Mouse (Mus musculus) left cerebral cortex, postnatal 14 days (tissue): ENCODE measurements around the gene Rgs19. TPM values are rescaled to one million over a fixed set of nuclear protein-coding genes. Genes with fewer than 3 reads are reported as not detected.

ENCODE experiments used
- DNase-seq, 2 experiments: peaks; one replicate each; pipeline ENCODE4 v3.0.0; 2021 to 2022; ENCODE audit warnings: low spot score in 2 of 2, mixed read lengths in 1 of 2
- intact Hi-C: fragments of 180-260 bp; cut with DNase I; formaldehyde crosslinking; loops from one replicate; pipeline ENCODE4 v1.15.1; 2025
- total RNA-seq, 2 experiments: library from RNA; stranded (reverse); gene quantifications; 2 replicates each; pipeline ENCODE4 v1.2.3; 2021

The Rgs19 gene
- total RNA-seq, 2 experiments from 2014 or later: 39.6 to 42.3 TPM

DNA sequence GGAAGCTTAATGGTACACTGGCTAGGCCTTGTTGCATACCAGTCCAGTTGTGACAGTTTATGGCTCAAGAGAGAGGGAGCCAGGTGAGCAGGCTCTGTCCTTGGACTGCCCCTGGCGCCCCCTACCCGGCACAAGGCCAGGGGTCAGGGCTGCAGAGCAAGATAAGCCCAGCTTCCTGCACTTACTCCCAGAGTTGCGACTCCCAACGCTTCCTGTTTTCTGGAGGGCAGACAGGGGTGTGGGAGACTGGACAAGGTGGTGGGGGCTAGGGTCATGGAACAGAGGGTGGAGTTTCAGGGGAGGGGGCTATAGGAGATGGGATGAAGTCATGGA, 30.5 kb downstream of the Rgs19 start:
- no peak for DNase-seq
- intact Hi-C loops: no loop called here

DNA sequence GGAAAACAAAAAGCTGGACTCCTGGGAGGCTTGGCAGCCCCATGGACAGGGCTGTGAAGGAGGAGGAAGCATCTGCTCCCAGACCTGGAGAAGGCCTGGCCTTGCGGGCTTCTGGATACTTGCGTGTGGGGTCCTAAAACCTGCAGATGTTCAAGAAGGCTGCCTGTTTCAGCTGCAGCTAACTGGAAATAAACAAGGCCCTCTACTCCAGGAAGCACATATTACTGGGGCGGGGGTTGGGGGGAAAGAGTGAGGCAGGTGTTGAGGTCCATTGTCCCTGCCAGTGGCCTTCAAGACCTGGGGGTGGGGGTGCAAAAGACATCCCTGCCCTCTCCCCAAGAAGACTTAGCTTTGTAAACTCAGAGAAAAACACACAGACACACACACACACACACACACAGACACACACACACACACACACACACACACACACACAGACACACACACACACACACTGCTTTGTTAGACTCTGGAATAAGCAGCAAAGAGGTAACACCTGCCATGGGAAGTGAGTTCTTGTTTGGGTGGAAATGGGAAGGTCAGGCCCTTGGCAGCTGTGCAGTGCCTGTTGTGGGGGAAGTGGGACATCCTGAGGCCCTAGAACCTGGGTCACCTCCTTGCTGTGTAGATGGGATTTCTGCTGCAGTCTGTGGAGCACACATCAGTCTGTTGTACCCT, 31.0 kb downstream of the Rgs19 start:
- DNase-seq: no peak
- intact Hi-C loops: no loop called here

GRCm38 (mm10) chr2:181659609-181660055, 34.1 kb downstream of the Rgs19 start:
- DNase-seq: peak; percentile 79 to 94
- intact Hi-C loops: loop anchor here (1.0 kb wide), 1 partner anchor 20 kb away; no protein-coding TSS in a partner anchor

GRCm38 (mm10) chr2:181658930-181659555, 34.7 kb downstream of the Rgs19 start:
- intact Hi-C loops: loop anchor here (1.0 kb wide), 1 partner anchor 20 kb away; no protein-coding TSS in a partner anchor
- peak; percentile 57 to 89 for DNase-seq

GRCm38 (mm10) chr2:181658528-181658927, 35.2 kb downstream of the Rgs19 start:
- intact Hi-C loops: no loop called here

GRCm38 (mm10) chr2:181657441-181657840, 36.3 kb downstream of the Rgs19 start:
- no peak for DNase-seq
- intact Hi-C loops: no loop called here

More at GRCm38 (mm10) chr2:181658528-181658927, 35.2 kb downstream of the Rgs19 start:
- DNase-seq: no peak

DNA sequence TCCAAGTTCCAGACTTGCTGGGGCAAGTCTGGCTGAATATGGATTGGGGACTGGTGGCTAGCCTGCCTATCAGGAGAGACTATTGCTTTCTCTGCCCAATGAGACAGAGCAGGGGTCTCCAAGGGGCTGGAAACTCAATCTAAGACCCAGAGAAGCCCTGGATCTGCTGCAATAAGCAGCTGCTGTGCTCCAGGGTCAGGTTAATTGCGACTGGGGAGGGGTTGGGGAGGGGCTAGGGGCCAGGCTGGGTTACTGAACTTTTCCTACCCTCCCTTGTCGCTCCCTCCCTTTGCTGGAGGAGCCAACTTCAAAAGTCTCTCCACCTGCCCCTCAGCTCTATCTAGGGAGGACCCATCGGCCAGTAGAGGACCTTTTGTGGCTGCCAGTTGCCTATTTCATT, 37.0 kb downstream of the Rgs19 start, which contains the start of gene Gm29797:
TSS of gene Gm29797 (plus strand) at position 301 of the 400 bp plus-strand sequence.
- no peak for DNase-seq
- intact Hi-C loops: no loop called here

GRCm38 (mm10) chr2:181653523-181653922, 40.3 kb downstream of the Rgs19 start:
- no peak for DNase-seq
- intact Hi-C loops: no loop called here

DNA sequence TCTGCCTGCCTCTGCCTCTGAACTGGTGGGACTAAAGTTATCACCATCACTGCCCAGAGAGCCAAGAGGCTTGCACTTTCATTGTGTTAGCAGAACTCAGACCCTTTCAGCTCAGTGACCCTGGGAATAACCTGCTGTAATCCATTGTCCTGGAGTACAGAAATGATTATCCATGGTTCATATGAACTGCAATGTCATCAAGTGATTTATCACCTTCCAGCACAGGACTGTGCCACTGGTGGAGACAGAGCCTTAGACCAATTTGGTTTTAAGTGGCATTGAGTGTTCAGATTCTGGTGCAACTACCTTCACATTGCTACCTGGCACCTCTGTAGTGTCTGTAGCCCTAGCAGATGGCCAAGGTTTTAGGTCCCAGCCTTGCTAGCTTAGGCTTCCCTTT, 40.7 kb downstream of the Rgs19 start:
- DNase-seq: no peak
- intact Hi-C loops: no loop called here

DNA sequence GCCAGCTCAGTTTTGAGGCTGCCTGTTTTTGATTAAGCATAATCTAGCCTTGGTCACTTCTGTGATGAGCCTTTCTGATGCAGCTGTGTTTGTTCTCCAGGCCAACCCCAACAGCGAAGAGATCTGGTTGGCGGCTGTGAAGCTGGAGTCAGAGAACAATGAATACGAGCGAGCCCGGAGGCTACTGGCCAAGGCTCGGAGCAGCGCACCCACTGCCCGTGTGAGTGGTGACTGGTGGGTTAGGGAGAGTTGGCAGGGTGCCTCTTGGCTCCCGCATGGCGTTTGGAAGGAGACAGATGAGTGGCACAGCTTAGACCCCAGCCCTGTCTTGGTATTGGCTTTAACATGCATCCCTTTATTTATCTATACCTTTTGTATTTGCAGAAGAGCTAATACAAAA, 44.9 kb downstream of the Rgs19 start:
- DNase-seq: no peak
- intact Hi-C loops: no loop called here

DNA sequence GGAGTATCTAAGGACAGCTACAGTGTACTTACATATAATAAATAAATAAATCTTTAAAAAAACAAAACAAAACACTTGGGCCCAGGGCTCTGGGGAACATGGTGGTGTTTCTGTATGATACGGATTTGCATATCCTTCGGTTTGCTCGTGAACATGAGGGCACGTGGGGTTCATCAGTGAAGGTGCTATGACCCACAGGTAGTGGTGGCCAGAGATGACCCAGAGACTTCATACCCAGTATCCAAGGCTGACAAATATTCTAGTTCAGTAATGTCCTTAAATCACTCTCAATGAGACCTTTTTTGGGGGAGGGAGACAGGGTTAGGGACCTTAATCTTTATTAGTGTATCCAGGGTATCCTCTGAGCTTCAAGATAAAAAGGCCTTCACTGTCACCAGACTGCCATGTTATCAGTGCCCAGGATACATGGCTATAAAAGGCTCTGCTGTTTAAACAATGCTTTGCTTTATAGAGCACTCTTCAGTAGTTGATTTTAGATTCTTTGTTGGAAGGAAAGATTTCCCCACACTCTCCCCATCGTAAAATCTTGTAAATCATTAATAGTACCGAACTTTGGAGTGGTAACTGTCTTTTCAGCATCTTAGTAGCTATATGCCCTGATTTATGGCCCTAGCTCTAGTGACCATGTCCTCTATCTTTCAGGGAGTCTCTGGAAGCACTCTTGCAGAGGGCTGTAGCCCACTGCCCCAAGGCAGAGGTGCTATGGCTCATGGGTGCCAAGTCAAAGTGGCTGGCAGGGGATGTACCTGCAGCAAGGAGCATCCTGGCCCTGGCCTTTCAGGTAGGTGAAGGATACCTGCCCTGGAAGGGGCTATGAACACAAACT, 46.9 kb downstream of the Rgs19 start:
- no peak for DNase-seq
- intact Hi-C loops: no loop called here

GRCm38 (mm10) chr2:181645666-181646065, 48.1 kb downstream of the Rgs19 start:
- no peak for DNase-seq
- intact Hi-C loops: no loop called here

DNA sequence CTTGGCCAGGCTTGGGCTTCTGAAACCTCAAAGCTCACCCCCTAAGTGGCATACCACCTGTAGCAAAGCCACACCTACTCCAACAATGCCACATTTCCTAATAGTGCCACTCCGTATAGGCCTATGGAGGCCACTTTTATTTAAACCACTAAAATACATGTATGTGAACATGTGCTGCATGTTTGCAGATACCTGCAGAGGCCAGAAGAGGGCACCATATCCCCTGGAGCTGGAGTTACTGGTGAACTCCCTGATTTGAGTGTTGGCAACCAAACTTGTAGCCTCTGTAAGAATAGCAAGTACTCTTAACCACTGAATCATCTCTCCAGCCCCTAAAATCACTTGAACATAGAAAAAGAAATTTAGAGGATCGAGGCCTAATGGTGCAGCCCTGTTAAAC, 49.4 kb downstream of the Rgs19 start:
- DNase-seq: peak; percentile 30 to 61
- intact Hi-C loops: no loop called here

Other genes starting within 250 kb of the Rgs19 start
- 10 to 100 TPM; 14.3 to 16.9 TPM for gene Zbtb46, start 234.6 kb downstream of the Rgs19 start, total RNA-seq
- gene Abhd16b, start 200.8 kb downstream of the Rgs19 start, total RNA-seq: not detected
- 10 to 100 TPM; 69.5 to 74.8 TPM for gene Tpd52l2, start 196.8 kb downstream of the Rgs19 start, total RNA-seq
- gene Dnajc5, start 173.5 kb downstream of the Rgs19 start, total RNA-seq: 100 to 1,000 TPM; 300 to 308 TPM
- 10 to 100 TPM; 41.2 to 42.9 TPM for gene Uckl1, start 109.1 kb downstream of the Rgs19 start, total RNA-seq
- 10 to 100 TPM; 48.3 to 51.3 TPM for gene Prpf6, start 102.1 kb downstream of the Rgs19 start, total RNA-seq
- 100 to 1,000 TPM; 112 to 121 TPM for gene Zfp512b, start 101.2 kb downstream of the Rgs19 start, total RNA-seq
- 10 to 100 TPM; 20.2 to 22.0 TPM for gene Samd10, start 94.8 kb downstream of the Rgs19 start, total RNA-seq
- gene Gm29797, start 36.9 kb downstream of the Rgs19 start, total RNA-seq: under 1 TPM in 1 of 2 experiments, not detected in 1; 0.78 TPM
- gene Sox18, start 22.3 kb downstream of the Rgs19 start, total RNA-seq: 10 to 100 TPM; 10.6 to 14.7 TPM
- gene Tcea2, start 13.7 kb downstream of the Rgs19 start, total RNA-seq: 10 to 100 TPM; 60.0 to 62.9 TPM
- not detected for gene Lkaaear1, start 4.5 kb upstream of the Rgs19 start, total RNA-seq
- 10 to 100 TPM; 64.5 to 65.5 TPM for gene Oprl1, start 21.0 kb upstream of the Rgs19 start, total RNA-seq
- 10 to 100 TPM; 20.4 to 21.3 TPM for gene Myt1, start 69.4 kb upstream of the Rgs19 start, total RNA-seq
- 10 to 100 TPM; 65.9 to 69.4 TPM for gene Pcmtd2, start 143.9 kb upstream of the Rgs19 start, total RNA-seq
- gene Polr3k, start 170.4 kb upstream of the Rgs19 start, total RNA-seq: 10 to 100 TPM; 29.3 to 31.4 TPM